Comparison of ENCODE assay signal across 8 mouse cellular contexts in the genomic region with DNA sequence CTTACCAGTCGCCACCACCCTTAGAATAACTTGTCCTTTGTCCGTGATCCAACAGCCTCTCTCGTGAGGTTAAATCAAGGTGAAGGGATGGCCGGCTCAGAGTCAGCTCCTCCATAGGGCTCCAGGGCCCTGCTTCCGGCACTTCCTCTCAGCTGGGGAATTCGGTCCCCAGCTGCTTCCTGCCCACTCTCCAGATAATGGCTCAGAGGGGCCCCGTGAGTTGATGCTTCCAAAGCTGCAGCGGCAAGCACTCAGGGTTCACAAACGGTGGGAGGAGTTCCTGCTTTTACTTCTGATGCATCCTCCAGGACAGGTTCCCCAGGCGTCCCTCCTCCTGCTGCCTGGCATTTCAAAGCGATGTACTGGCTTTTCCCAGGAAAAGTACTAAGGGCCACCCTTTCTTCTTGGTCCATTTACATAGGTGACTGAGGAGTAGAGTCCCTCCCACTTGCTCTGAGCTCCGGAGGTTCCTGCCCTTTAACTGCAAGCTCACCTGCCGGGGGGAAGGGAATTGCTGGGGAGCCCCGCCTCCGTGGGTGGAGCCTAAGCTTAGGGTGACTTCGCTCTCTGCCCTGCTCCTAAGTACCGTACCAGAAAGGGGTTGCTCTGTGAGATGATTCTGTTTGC.
DNase-seq lines count a peak whose midpoint lies in the region; ATAC-seq lines count a peak whose summit lies in the region.

No protein-coding gene starts in this region.

- H3K4me3 ChIP-seq in brown adipose tissue, adult 24 weeks (ENCODE audit: insufficient read depth, low read depth, low read length), result peak overlapping the region; percentile 31
- H3K4me3 ChIP-seq in forebrain, embryonic 13.5 days, result peak overlapping the region; percentile 13; the same call in 1 of the 2 replicates
- peak overlapping the region; percentile 11; the same call in 1 of the 2 replicates for H3K4me3 ChIP-seq in hindbrain, embryonic 14.5 days (replicated peaks; ENCODE audit: low read length)
- H3K4me3 ChIP-seq in limb, embryonic 15.5 days, result peak overlapping the region; percentile 15; the same call in 1 of the 2 replicates
- H3K4me3 ChIP-seq in midbrain, embryonic 15.5 days, result 0 out of 2 replicates have a peak overlapping the region, but pooled peaks have one; percentile 0

- no peaks in the 10 kb centered on the region for H3K9me3 ChIP-seq in forebrain, embryonic 13.5 days (replicated peaks)
- no peaks in the 10 kb centered on the region for H3K9me3 ChIP-seq in hindbrain, embryonic 14.5 days (ENCODE audit: control insufficient read depth, low read length)
- no peaks in the 10 kb centered on the region for H3K9me3 ChIP-seq in limb, embryonic 15.5 days
- H3K9me3 ChIP-seq in midbrain, embryonic 15.5 days, result no peaks in the 10 kb centered on the region

- H3K9ac ChIP-seq in forebrain, embryonic 13.5 days, result no peak overlapping the region
- peak overlapping the region; percentile 36; the same call in 1 of the 2 replicates for H3K9ac ChIP-seq in hindbrain, embryonic 14.5 days
- no peak overlapping the region for H3K9ac ChIP-seq in limb, embryonic 15.5 days
- no peak overlapping the region for H3K9ac ChIP-seq in midbrain, embryonic 15.5 days

- ATAC-seq in forebrain, embryonic 13.5 days, result peak; percentile 66
- no peak for ATAC-seq in hindbrain, embryonic 14.5 days (ENCODE audit: low FRiP score)
- ATAC-seq in limb, embryonic 15.5 days (ENCODE audit: insufficient number of reproducible peaks, low FRiP score, low TSS enrichment, low read depth), result no peak
- peak; percentile 40 for ATAC-seq in midbrain, embryonic 15.5 days (replicated peaks)

- H3K36me3 ChIP-seq in forebrain, embryonic 13.5 days (ENCODE audit: poor library complexity, severe bottlenecking), result peaks cover 7% of the 10 kb centered on the region
- H3K36me3 ChIP-seq in hindbrain, embryonic 14.5 days (replicated peaks; ENCODE audit: control insufficient read depth, insufficient read depth), result no peaks in the 10 kb centered on the region
- H3K36me3 ChIP-seq in limb, embryonic 15.5 days, result peaks cover 6% of the 10 kb centered on the region; the same call in 1 of the 2 replicates
- no peaks in the 10 kb centered on the region for H3K36me3 ChIP-seq in midbrain, embryonic 15.5 days (replicated peaks)

- no peaks in the 10 kb centered on the region for H3K27me3 ChIP-seq in forebrain, embryonic 13.5 days
- H3K27me3 ChIP-seq in hindbrain, embryonic 14.5 days (ENCODE audit: control insufficient read depth, insufficient read depth, low read length), result no peaks in the 10 kb centered on the region
- H3K27me3 ChIP-seq in limb, embryonic 15.5 days, result no peaks in the 10 kb centered on the region
- H3K27me3 ChIP-seq in midbrain, embryonic 15.5 days (replicated peaks), result no peaks in the 10 kb centered on the region

- H3K27ac ChIP-seq in brown adipose tissue, adult 24 weeks (replicated peaks; ENCODE audit: low read depth, low read length), result no peak overlapping the region
- H3K27ac ChIP-seq in forebrain, embryonic 13.5 days, result no peak overlapping the region
- H3K27ac ChIP-seq in hindbrain, embryonic 14.5 days, result no peak overlapping the region
- H3K27ac ChIP-seq in limb, embryonic 15.5 days, result no peak overlapping the region
- H3K27ac ChIP-seq in midbrain, embryonic 15.5 days, result no peak overlapping the region

- peaks cover 3% of the 10 kb centered on the region; the same call in 1 of the 2 replicates for H3K4me1 ChIP-seq in brown adipose tissue, adult 24 weeks (ENCODE audit: control insufficient read depth, insufficient read depth, insufficient read length, low read length)
- H3K4me1 ChIP-seq in forebrain, embryonic 13.5 days, result peaks cover 8% of the 10 kb centered on the region
- peaks cover 6% of the 10 kb centered on the region for H3K4me1 ChIP-seq in hindbrain, embryonic 14.5 days (replicated peaks; ENCODE audit: control insufficient read depth, insufficient read depth, low read length)
- H3K4me1 ChIP-seq in limb, embryonic 15.5 days, result peaks cover 9% of the 10 kb centered on the region
- H3K4me1 ChIP-seq in midbrain, embryonic 15.5 days, result peaks cover 6% of the 10 kb centered on the region; the same call in 1 of the 2 replicates

- WGBS in forebrain, embryonic 13.5 days, result 14% methylated on average over 17 of the region's 17 CpGs
- WGBS in hindbrain, embryonic 14.5 days, result 9% methylated on average over 17 of the region's 17 CpGs
- 14% methylated on average over 17 of the region's 17 CpGs for WGBS in limb, embryonic 15.5 days
- WGBS in midbrain, embryonic 15.5 days, result 10% methylated on average over 17 of the region's 17 CpGs

- peak; percentile 35 for DNase-seq in hindbrain, embryonic 14.5 days (ENCODE audit: low spot score)
- DNase-seq in cerebellum, postnatal 36 days, result no peak
- DNase-seq in cerebellum, adult 11 months, result no peak
- no peak for DNase-seq in layer of hippocampus, postnatal 25 days (ENCODE audit: extremely low spot score in 1 of 2, low spot score in 1 of 2)

- H3K4me2 ChIP-seq in forebrain, embryonic 13.5 days, result peak overlapping the region; percentile 38
- H3K4me2 ChIP-seq in hindbrain, embryonic 14.5 days (replicated peaks), result peak overlapping the region; percentile 42
- peak overlapping the region; percentile 28 for H3K4me2 ChIP-seq in limb, embryonic 15.5 days
- H3K4me2 ChIP-seq in midbrain, embryonic 15.5 days, result peak overlapping the region; percentile 34

Comparison
In these comparisons a context has a peak if more than half of its experiments do, and no peak if none do; other contexts are left out.
1. ATAC-seq: peak in forebrain, embryonic 13.5 days (single experiment) and midbrain, embryonic 15.5 days (single experiment); none in hindbrain, embryonic 14.5 days (single experiment) and limb, embryonic 15.5 days (single experiment).
2. Peak in every context shown above with its lines, with median percentiles within 50 percentile points of each other: H3K4me3 ChIP-seq and H3K4me2 ChIP-seq.